Mouse (Mus musculus) common myeloid progenitor, adult 5-6 weeks (primary cell): ENCODE measurements at regions not wholly inside any gene's neighbourhood (a gene's known extent, or its start where the extent isn't known, plus 50 kb on each side); places are given as distances from the start of the nearest gene placed in this dataset.

Source experiments
- ATAC-seq: replicated peaks from 2 replicates; pipeline ENCODE4 v1.8.0; 2016; ENCODE audit warnings: low read depth, mild to moderate bottlenecking, moderate TSS enrichment, inconsistent platforms; ENCODE audit not compliant: poor library complexity, severe bottlenecking

DNA sequence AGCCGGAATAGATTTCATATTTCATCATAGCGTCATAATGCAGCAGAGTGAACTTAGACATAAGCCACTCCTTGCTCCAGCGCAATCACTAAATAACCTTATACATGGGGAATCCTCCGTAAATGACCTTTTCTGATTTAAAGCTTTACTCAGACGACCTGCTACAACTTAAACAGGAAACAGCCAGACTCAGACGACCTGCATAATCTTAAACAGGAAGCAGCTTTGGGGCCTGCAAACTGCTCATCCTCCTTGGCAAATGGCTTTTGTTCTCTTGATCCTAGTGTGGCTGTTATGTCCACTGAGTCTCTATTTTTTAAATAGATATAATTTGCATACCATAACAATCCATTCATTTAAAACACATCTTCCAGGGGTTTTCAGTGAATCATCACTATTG lies 76.9 kb upstream of the Magi3 start:
- ATAC-seq, result no peak

DNA sequence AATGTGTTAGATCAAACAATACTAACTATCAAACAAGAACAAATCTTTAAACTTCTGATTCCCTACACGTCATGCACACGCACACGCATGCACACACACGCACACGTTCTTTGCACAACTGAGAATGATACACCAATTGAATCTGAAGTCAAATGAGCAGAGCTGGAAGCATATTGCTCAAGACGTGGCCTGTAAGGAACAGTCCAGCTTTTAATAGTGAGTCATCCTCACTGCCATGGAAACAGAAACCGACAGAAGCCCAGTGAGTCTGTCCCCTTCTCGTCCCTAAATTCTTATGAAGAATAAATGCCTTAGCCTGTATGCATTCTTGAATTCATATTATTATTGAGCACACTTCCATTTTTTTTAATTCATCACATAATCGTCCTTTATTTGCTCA lies 75.7 kb upstream of the Magi3 start:
- no peak for ATAC-seq

DNA sequence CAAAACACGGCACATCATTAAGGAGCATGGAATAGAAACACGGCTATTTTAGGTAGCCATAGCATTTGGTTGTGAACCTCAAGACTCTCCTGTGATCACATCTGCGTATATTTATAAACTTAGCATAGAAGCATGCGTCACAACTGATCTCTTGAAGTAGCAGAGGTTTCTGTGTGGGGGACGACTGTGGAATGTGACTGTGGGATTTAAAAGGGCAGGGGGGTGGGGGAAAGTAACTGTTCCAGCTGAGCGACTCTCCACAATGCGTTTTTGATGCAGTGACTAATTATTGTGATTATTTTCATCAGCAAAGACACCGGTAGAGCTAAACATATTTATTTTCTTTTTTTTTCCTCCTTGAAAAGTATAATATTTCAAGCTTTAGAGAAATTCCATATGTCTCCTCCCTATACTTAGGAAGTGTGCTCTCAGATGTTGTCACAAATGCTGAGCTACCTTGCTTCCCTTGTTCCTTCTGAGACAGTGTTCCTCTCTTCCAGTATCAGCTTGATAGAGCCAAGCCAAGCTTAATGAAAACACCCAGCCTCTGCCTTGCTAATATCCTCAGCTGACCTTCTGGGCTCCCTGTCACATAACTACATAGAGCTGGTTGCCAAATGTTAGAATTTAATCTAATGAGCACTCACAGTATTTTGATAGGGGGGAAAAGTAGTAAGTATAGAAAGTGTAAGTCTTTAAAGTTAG lies 75.0 kb upstream of the Magi3 start:
- no peak for ATAC-seq

DNA sequence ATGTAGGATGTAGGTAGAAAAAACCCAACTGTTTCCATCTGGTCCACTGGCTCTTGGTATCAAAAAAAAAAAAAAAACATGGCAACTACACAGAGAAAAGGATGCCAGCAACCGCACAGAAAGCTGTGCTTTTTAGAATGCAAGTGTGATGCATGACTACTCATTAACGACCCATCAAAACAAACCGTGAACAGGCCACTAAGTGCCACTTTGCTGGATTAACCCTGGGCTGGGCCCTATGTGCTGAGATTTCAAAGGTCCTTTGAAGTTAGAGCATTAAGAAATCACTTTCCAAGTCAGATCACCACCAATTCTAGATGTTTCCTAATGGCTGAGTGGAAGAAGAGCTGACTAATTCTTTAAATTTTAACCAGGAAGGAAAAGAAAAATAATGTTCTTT lies 73.7 kb upstream of the Magi3 start:
- no peak for ATAC-seq

DNA sequence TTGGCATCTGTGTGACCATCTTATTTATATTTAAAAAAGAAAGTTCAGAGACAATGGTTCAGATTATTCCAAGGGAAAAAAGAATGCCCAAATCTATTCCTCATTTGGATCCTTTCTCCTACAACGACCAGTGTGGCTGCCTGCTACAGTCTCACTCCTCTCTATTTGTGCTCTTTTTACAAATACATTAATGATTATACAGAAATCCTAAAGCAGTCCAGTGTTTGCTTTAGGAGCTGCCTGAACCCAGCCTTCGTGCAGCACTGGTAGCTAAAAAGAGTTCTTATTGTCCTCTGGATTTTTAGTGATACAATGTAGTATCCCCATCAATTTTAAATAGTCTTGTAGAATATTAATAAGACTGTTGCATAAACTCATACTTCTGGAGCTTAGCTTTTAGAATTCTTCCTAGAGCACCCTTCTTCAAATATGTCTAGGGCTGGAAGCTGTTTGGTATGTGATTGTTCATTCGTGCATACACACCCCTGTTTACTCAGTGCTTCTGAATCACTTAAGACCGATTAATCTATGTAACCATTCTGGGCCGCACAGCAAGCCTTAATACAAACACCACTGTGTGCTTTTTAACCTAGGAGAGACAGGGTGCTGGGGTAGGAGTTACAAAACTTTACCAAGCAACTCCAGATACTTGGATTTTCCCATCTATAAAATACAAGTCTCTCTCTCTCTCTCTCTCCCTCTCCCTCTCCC lies 69.0 kb upstream of the Magi3 start:
- no peak for ATAC-seq

DNA sequence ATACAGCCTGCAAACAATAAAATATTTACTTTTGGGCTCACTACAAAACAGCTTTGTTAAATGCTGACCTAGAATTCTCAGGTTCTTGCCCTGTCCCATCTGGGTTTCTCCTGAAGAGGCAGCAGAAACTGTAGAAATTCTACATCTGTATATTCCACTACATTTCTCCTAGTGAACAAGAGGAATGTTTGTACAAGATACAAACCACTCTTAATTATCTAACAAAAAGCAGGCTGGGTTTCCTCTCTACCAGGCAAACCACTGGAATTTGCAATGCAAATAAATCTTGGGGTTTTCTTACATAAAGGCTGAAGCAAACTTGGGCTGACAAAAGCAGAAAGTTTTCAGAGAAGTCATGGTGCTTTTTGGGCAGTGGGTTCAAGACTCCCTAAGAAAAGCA lies 67.7 kb upstream of the Magi3 start:
- ATAC-seq, result no peak

DNA sequence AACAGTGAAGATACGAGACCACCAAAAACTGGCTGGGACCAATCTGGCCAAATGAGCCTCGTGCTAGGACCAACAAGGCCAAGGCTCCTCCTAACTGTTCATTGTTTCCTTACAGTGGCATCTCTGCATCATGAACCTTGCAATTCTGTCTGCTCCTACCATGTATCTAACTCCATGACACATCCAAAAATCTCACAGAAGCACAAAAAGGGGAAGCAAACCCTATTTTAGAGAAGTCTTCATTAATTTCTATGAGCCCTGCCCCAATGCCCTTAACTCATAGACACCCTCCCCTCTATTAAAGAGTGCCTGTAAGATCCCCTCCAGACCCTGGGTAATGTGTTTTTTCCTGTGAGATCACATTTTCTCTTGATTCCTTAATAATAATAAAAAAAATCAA lies 64.8 kb upstream of the Magi3 start:
- peak; percentile 54 for ATAC-seq

DNA sequence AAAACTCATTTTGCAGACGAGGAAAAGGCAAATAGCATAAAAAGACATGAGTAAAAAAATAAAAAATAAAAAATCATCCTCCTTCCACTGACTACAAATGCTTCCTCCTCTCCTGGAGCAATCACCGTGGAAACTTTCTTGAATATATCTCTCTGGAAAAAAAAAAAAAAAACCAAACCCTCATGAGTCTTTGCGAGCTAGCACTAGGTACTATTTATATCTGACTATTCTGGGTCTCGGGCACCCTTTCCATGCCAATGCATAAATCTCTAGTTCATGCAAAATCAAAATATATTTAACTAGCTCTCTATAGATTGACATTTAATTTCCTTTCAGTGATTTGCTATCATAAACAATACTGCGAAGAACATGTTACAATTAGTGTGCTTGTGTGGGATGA lies 63.7 kb upstream of the Magi3 start:
- no peak for ATAC-seq

DNA sequence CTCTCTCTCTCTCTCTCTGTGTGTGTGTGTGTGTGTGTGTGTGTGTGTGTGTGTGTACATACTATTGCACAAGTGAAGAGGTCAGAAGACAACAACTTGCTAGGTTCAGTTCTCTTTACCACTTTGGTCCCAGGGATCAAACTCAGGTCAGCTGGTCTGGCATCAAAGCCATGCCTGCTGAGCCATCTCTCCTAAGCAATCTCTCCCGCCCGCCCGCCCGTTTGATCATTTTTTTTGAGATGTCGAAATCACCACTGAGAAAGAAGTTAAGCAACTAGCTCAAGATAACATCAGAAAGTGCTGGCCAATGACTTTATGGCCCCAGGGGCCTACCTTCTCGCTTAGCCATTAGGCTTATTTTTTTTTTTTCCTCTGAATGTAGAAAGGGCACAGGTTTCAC lies 59.3 kb upstream of the Magi3 start:
- ATAC-seq, result peak; percentile 29; the same call in 1 of the 2 replicates

DNA sequence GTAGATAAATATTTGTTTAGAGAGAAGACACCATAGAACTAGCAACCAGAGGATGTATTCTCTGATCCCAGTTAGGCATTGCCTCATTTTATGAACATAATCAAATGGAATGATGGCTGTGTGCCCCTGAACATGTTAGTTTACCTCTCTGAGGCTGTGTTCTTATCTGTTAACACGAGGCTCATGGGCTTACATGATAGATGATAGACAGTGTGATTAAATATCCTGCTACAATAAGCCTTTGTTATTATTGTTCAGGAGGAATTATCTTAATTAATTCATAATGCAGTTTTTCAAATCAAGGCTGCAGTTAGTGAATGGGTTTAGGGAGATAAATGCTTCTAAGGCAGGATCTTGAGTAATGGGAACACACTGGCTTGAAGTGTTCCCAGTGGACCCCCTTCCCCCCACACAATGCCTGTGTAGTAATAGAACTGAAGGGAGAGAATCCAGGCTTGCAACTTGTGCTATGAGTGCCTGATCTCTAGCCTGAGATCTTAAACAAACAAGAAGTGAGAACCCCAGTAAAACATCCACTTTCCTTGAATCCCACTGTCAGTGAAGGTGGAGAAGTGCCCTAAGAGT lies 54.6 kb upstream of the Magi3 start:
- ATAC-seq, result no peak

DNA sequence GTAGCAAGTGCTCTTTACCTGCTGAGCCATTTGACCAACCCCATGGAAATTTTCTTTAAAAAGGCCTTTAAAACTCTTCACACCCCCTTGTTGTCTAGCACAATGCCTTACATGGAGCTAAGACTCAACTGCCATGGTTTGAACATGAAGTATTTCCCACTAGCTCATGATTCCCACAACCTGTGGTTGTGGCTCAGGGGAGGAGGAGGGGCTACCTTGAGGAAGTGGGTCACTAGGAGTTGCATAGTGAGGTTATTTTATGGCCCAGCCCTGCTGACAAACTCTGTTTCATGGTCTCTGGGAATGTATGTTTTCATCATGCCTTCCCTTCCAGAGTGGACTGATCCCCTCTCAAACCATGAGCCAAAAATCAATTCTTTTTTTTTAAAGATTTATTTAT lies 53.9 kb upstream of the Magi3 start:
- peak; percentile 58 for ATAC-seq
